Mouse (Mus musculus): ENCODE data around the gene Abca8b. TPM values are rescaled to one million over a fixed set of nuclear protein-coding genes. Genes with fewer than 3 reads are reported as not detected.

Gene Abca8b
- polyA plus RNA-seq, 1 experiment from 2014 or later, result 3.2 TPM

DNA sequence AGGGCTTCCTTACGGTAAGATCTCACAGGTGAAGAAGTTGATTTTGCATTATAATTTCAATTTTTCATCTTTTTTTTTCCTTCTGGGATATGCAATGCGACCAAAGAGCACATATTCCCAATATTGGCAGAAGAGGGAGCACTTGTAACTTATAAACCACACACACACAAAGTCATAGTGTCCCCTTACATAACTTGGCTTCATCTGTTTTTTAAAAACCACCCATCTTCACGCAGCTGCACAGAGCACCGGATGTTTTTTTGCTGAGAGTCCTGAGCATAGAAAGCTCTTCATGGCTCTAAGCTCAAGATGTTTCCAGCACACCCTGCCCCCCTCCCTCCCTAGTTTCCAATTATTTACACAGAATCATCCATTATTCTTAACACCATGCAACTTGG lies 103.7 kb downstream of the Abca8b start:
- Histone ChIP-seq H3K9me3 (replicated peaks) (no peaks in the 10 kb centered on the region), H3K36me3 (no peaks in the 10 kb centered on the region), H3K9ac (no peak overlapping the region), H3K27me3 (no peaks in the 10 kb centered on the region), H3K4me3 (replicated peaks) (no peak overlapping the region), H3K4me1 (replicated peaks) (no peaks in the 10 kb centered on the region), H3K4me2 (no peak overlapping the region), H3K27ac (no peak overlapping the region)
- DNase-seq (no peak), ATAC-seq (ENCODE audit: low read depth) (no peak)
- 67% methylated on average over 4 of the region's 4 CpGs for WGBS (ENCODE audit: insufficient replicate concordance)

- Histone ChIP-seq H3K27ac (no peak overlapping the region), H3K9me3 (replicated peaks) (no peaks in the 10 kb centered on the region), H3K4me2 (no peak overlapping the region), H3K4me3 (replicated peaks) (no peak overlapping the region), H3K36me3 (no peaks in the 10 kb centered on the region), H3K4me1 (replicated peaks) (no peaks in the 10 kb centered on the region), H3K9ac (no peak overlapping the region), H3K27me3 (no peaks in the 10 kb centered on the region)
- DNase-seq (no peak), ATAC-seq (ENCODE audit: low read depth) (no peak)
- 73% methylated on average over 8 of the region's 8 CpGs for WGBS (ENCODE audit: insufficient replicate concordance)
These were observed 104.2 kb downstream of the Abca8b start for GRCm38 (mm10) chr11:109891371-109891988.

DNA sequence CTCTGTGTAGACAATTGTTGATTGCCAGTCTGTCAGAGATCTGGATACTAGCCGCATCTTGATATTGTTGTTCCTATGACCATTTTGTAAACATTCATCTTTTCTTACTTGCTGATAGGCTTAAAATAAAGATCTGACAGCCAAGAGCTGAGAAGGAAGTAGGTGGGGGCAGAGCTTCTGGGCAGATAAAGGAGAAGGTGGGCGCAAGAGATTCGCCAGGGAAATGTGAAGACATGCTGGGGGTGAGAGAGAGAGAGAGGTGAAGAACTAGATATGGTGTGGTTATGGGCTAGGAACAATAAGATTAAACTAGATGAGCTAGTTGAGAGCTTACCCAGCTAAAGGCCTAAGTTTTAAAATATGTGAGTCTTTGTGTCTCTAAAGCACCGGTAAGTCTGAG lies 106.0 kb downstream of the Abca8b start:
- H3K27me3 ChIP-seq, result no peaks in the 10 kb centered on the region
- WGBS (ENCODE audit: insufficient replicate concordance), result 54% methylated on average over 4 of the region's 4 CpGs
- H3K9ac ChIP-seq, result no peak overlapping the region
- H3K4me2 ChIP-seq, result no peak overlapping the region
- H3K9me3 ChIP-seq (replicated peaks), result no peaks in the 10 kb centered on the region
- H3K27ac ChIP-seq, result no peak overlapping the region
- ATAC-seq (ENCODE audit: low read depth) (no peak), DNase-seq (no peak)
- H3K4me3 ChIP-seq (replicated peaks), result no peak overlapping the region
- H3K36me3 ChIP-seq, result no peaks in the 10 kb centered on the region
- H3K4me1 ChIP-seq (replicated peaks), result no peaks in the 10 kb centered on the region

DNA sequence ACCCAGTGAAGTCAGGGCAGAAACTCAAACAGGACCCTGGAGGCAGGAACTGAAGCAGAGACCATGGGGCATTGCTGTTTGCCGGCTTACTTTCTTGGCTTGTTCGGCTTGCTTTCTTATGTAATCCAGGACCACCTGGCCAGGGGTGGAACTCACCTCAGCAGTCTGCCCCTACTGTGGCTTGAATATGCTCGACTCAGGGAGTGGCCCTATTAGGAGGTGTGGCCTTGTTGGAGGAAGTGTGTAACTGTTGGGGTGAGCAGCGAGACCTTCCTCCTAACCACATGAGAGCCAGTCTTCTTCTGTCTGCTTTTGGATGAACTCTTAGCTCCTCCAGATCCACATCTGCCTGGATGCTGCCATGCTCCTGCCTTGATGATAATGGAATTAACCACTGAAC lies 108.9 kb downstream of the Abca8b start:
- Histone ChIP-seq H3K36me3 (no peaks in the 10 kb centered on the region), H3K27ac (no peak overlapping the region), H3K9ac (no peak overlapping the region), H3K27me3 (no peaks in the 10 kb centered on the region), H3K4me2 (no peak overlapping the region), H3K4me3 (replicated peaks) (no peak overlapping the region), H3K9me3 (replicated peaks) (no peaks in the 10 kb centered on the region), H3K4me1 (replicated peaks) (peaks cover 5% of the 10 kb centered on the region)
- WGBS (ENCODE audit: insufficient replicate concordance), result 56% methylated on average over 4 of the region's 4 CpGs
- DNase-seq (no peak), ATAC-seq (ENCODE audit: low read depth) (no peak)

DNA sequence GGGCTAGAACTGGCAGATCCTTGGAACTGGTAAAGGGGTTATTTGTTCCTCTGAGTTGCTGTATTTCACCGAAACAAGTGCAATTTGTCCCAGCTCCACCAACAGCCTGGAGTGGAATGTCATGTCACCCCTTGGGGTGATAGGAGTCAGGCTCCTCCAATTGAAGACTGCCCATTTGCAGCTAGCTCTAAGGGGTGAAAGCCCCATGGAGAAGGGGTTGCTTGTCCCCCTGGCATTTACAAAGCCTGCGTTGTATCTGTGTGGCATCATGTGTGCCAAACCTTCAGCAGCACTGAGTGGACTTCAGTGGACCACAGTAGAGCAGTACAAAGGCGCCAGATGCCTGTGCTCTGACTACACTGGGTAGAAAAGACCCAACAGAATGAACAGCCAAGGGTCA lies 110.1 kb downstream of the Abca8b start:
- ATAC-seq (ENCODE audit: low read depth), result no peak
- no peaks in the 10 kb centered on the region for H3K36me3 ChIP-seq
- DNase-seq, result no peak
- no peak overlapping the region for H3K4me3 ChIP-seq (replicated peaks)
- H3K4me2 ChIP-seq, result no peak overlapping the region
- no peak overlapping the region for H3K27ac ChIP-seq
- H3K9ac ChIP-seq, result no peak overlapping the region
- no peaks in the 10 kb centered on the region for H3K27me3 ChIP-seq
- H3K4me1 ChIP-seq (replicated peaks), result peaks cover 5% of the 10 kb centered on the region
- 67% methylated on average over 3 of the region's 3 CpGs for WGBS (ENCODE audit: insufficient replicate concordance)
- no peaks in the 10 kb centered on the region for H3K9me3 ChIP-seq (replicated peaks)

DNA sequence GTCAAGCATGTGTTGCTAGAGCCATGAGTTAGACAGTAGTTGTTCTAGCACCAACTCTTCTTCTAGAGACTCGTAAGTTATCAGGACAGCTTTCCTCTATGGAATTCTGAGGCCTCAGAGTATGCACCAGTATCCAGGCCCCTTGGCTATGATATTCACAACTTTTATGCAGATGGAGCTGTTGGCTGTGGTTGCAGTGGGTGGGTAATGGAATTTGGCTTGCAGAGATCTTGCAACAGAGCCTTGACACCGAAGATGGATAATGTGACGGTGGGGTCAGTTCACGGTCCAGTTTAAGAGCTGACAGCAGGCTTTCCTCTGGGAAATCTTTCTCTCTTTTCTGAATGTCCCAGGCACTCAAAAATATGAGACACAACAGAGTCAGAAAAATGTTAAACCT lies 110.8 kb downstream of the Abca8b start:
- Histone ChIP-seq H3K36me3 (no peaks in the 10 kb centered on the region), H3K4me3 (replicated peaks) (no peak overlapping the region), H3K4me1 (replicated peaks) (peaks cover 5% of the 10 kb centered on the region), H3K27me3 (no peaks in the 10 kb centered on the region), H3K9me3 (replicated peaks) (no peaks in the 10 kb centered on the region), H3K4me2 (no peak overlapping the region), H3K27ac (no peak overlapping the region), H3K9ac (no peak overlapping the region)
- WGBS (ENCODE audit: insufficient replicate concordance), result 69% methylated on average over 4 of the region's 4 CpGs
- no peak for ATAC-seq (ENCODE audit: low read depth)
- DNase-seq, result no peak

- H3K9me3 ChIP-seq (replicated peaks), result no peaks in the 10 kb centered on the region
- no peak overlapping the region for H3K4me3 ChIP-seq (replicated peaks)
- ATAC-seq (ENCODE audit: low read depth) (no peak), DNase-seq (no peak)
- H3K9ac ChIP-seq, result no peak overlapping the region
- no peaks in the 10 kb centered on the region for H3K36me3 ChIP-seq
- WGBS (ENCODE audit: insufficient replicate concordance), result 29% methylated on average over 3 of the region's 3 CpGs
- no peak overlapping the region for H3K27ac ChIP-seq
- peaks cover 5% of the 10 kb centered on the region for H3K4me1 ChIP-seq (replicated peaks)
- no peak overlapping the region for H3K4me2 ChIP-seq
- no peaks in the 10 kb centered on the region for H3K27me3 ChIP-seq
These were observed 111.5 kb downstream of the Abca8b start for GRCm38 (mm10) chr11:109884126-109884525.

Other genes starting within 250 kb of the Abca8b start
- gene 1700012B07Rik, start 167.8 kb downstream of the Abca8b start, polyA plus RNA-seq (2015; fragmentation: Nextera tagmentation; extraction: Ambion mirVana), result not detected in 2 replicates
- gene Abca8a, start 100.1 kb upstream of the Abca8b start, polyA plus RNA-seq (2015; fragmentation: Nextera tagmentation; extraction: Ambion mirVana), result 0.81 and 1.2 TPM in 2 replicates
- 0.36 and 0.66 TPM in 2 replicates for gene Abca9, start 172.4 kb upstream of the Abca8b start, polyA plus RNA-seq (2015; fragmentation: Nextera tagmentation; extraction: Ambion mirVana)

Data from liver, embryonic 13.5 days (tissue).